Mouse (Mus musculus) lung, adult 2 months (tissue): Measurements from ENCODE around the gene Tnpo1. TPM values are rescaled to one million over a fixed set of nuclear protein-coding genes. Genes with fewer than 3 reads are reported as not detected.
"Not testable (repeated sequence)": the region's sequence is repeated elsewhere in the genome, so short reads cannot be mapped to it uniquely, and the experiment has no call there.

ENCODE experiments used
- DNase-seq: peaks from one replicate; pipeline ENCODE4 v3.0.0; 2022
- H3K4me1 ChIP-seq: fragments of 200-500 bp; 2 replicates; pipeline ENCODE4 v1.6.1; 2011; ENCODE audit warnings: low read length; ENCODE audit not compliant: control insufficient read depth, insufficient read depth
- H3K4me3 ChIP-seq: fragments of 200-500 bp; replicated peaks from 2 replicates; pipeline ENCODE3; 2011; ENCODE audit warnings: low read depth, mild to moderate bottlenecking, control low read depth, low read length; ENCODE audit errors: extremely low read depth
- CTCF ChIP-seq: fragments of 200-500 bp; IDR thresholded peaks from 2 replicates; pipeline ENCODE4 v1.5.1; 2011; ENCODE audit warnings: mild to moderate bottlenecking, low read length, control low read depth; ENCODE audit not compliant: insufficient read depth
- POLR2A ChIP-seq: fragments of 200-500 bp; IDR thresholded peaks from 2 replicates; pipeline ENCODE4 v1.6.1; 2011; ENCODE audit warnings: low read depth, mild to moderate bottlenecking, control low read depth, low read length, borderline replicate concordance; ENCODE audit errors: extremely low read depth
- WGBS: fragments of 180-500 bp; shearing (Covaris S2); methylation state at CpG from one replicate; pipeline ENCODE4 v1.1.7; 2018; 5-methylcytosine and 5-hydroxymethylcytosine counted together
- polyA plus RNA-seq: library from polyadenylated mRNA; depleted of rRNA; stranded (reverse); fragments of >200 nt; gene quantifications from 2 replicates; pipeline ENCODE4 v1.2.3, GENCODE M21; 2012

Tnpo1 gene
- polyA plus RNA-seq, 1 experiment, result 19.6 TPM

GRCm38 (mm10) chr13:98834723-98835122 is 91.5 kb downstream of the Tnpo1 start:
- H3K4me3 ChIP-seq, result no peak overlapping the region
- no peaks in the 10 kb centered on the region for H3K4me1 ChIP-seq
- DNase-seq, result no peak
- WGBS, result 86% methylated on average over 3 of the region's 3 CpGs
- no peak for TF ChIP-seq POLR2A
- TF ChIP-seq CTCF, result no peak

GRCm38 (mm10) chr13:98834199-98834598 is 92.0 kb downstream of the Tnpo1 start:
- Histone ChIP-seq H3K4me1 (no peaks in the 10 kb centered on the region), H3K4me3 (no peak overlapping the region)
- WGBS, result 37% methylated on average over 1 of the region's 1 CpGs
- TF ChIP-seq CTCF, result no peak
- TF ChIP-seq POLR2A, result no peak
- DNase-seq, result no peak

DNA sequence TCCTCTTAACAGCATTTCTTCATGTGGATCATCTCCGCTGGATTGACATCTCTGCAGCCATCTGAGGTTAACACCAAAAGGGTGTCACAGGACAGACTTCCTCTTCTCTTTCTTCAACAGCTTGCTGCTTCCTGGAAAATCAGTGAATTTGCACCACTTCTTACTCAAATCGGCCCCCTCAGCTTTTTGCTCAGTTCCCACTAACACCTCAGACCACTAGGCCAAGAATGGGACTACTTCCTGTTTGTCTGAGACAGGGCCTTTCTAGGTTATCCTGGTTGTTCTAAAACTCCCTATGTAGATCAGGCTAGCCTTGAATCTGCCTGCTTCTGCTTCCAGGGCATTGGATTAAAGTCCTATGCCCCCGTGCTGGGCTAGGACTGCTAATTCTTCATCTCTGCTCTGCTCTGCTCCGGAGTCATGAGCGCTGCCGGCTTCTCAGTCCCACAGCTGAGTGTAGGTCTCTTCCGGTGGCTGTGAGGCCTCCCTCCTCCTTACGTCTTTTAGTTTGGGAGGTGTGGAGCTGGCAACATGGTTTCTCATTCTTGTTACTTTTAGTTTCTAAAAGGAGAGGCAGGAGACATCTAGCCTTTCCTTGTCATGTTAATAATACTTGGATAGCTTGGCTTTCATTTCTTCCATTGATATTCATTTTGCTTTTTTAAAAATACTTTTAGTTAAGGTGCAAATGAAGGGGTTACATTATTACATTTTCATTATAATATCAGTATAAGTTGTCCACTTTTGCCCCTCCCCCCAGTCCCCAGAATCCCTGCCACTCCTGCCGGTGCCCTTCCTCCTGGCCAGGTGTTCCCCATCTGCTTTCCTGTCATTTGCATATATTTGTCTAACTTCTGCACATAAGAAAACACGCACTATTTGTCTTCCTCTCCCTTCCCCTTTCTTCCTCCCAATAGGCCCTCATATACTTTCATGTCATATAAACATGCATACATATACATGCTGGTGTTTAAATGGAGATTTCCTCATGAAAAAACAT is 93.4 kb downstream of the Tnpo1 start:
- H3K4me1 ChIP-seq, result no peaks in the 10 kb centered on the region
- no peak for TF ChIP-seq CTCF
- no peak for TF ChIP-seq POLR2A
- 64% methylated on average over 10 of the region's 10 CpGs for WGBS
- no peak for DNase-seq
- H3K4me3 ChIP-seq, result no peak overlapping the region

DNA sequence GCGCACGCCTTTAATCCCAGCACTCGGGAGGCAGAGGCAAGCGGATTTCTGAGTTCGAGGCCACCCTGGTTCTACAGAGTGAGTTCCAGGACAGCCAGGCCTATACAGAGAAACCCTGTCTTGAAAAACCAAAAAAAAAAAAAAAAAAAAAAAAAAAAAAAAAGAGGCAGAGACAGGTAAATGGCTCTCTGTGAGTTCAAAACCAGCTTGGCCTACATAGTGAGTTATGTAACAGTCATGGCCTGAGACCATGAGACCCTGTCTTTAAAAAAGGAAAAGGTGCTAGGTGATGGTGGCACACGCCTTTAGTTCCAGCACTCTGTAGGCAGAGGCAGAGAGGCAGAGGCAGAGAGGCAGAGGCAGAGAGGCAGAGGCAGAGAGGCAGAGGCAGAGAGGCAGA is 97.2 kb downstream of the Tnpo1 start:
- not testable (repeated sequence) for H3K4me3 ChIP-seq, DNase-seq, H3K4me1 ChIP-seq
- 96% methylated on average over 6 of the region's 6 CpGs for WGBS

GRCm38 (mm10) chr13:98825574-98825973 is 100.6 kb downstream of the Tnpo1 start:
- WGBS, result 80% methylated on average over 4 of the region's 4 CpGs
- Histone ChIP-seq H3K4me3 (no peak overlapping the region), H3K4me1 (no peaks in the 10 kb centered on the region)
- no peak for TF ChIP-seq CTCF
- no peak for TF ChIP-seq POLR2A
- no peak for DNase-seq

DNA sequence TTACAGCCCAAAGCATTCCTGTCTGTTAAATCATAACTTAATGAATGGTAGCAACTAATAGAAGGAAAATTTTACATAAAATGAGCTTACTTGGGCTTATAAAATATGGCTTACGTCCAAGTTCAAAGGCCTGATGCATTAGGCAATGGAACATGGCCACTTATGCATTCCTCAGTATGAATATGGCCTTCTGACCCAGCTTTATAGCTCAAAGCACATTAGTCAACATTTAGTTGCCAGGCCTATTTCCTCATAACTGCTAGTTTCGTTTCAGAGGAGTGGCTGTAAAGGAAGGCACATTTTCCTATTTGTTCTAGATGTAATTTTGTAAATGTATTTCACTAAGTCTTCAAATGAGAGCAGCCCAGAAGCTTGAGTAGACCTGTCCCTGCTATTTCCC is 107.1 kb downstream of the Tnpo1 start:
- DNase-seq, result no peak
- WGBS, result 35% methylated on average over 2 of the region's 2 CpGs
- TF ChIP-seq POLR2A, result no peak
- TF ChIP-seq CTCF, result no peak
- H3K4me3 ChIP-seq, result no peak overlapping the region
- peaks cover 10% of the 10 kb centered on the region for H3K4me1 ChIP-seq

DNA sequence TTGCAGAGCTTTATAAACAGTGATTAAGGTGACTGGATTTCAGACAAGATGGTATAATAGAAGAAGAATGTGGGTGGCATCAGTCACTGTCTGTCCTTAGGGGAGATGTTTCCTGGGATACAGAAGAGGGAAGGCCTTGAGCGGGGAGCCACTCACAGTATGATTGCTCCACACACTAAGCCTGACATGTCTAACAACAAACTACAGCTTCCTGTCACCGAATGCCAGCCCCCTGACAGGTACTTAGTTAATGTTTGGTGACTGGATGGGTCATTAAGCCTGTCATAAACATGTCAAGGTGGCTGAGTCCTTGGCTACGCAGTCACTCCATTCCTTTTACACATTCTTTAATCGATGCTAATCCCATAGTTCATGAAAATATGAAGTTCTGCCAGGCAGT is 108.0 kb downstream of the Tnpo1 start:
- no peak for DNase-seq
- Histone ChIP-seq H3K4me3 (no peak overlapping the region), H3K4me1 (peaks cover 13% of the 10 kb centered on the region)
- TF ChIP-seq CTCF, result no peak
- no peak for TF ChIP-seq POLR2A
- 64% methylated on average over 4 of the region's 4 CpGs for WGBS

DNA sequence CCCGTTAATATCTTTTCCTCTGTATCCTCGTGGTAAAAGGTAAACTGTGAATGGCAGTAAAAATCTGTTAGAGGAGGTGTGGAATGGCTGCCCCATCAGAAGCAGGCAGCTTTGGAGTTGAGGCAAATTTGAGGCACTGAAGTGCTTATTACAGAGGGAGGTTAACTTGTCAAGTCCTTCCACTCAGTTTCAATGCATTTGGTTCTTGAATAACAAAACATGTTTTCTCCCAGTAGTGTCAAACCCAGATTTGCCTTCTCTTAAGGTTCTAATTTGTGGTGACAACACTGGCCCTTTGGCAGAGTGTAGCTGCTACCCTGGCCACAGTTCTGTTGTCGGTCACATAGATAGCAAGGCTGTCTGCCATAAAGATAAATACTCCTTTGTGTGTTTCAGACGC is 108.4 kb downstream of the Tnpo1 start:
- Histone ChIP-seq H3K4me1 (peaks cover 16% of the 10 kb centered on the region), H3K4me3 (no peak overlapping the region)
- WGBS, result 70% methylated on average over 4 of the region's 4 CpGs
- TF ChIP-seq CTCF, result no peak
- no peak for TF ChIP-seq POLR2A
- DNase-seq, result no peak

DNA sequence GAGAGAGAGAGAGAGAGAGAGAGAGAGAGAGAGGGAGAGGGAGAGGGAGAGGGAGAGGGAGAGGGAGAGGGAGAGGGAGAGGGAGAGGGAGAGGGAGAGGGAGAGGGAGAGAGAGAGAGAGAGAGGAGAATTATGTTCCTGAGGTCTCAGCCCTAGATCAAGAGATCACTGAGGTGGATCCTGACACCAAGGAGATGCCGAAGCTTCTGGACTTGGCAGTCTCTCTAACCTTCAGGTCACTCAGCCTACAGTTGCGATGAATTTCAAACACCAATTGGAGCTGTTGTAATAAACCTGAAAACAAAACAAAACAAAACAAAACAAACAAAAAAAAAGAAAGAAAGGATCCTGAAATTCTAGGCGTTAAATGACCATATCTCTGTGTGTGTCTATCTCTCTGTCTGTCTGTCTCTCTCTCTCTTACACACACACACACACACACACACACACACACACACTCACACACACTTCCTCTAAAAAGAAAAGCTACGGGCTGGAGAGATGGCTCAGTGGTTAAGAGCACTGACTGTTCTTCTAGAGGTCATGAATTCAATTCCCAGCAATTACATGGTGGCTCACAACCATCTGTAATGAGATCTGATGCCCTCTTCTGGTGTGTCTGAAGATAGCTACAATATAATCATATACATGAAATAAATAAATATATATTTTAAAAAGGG is 109.1 kb downstream of the Tnpo1 start:
- not testable (repeated sequence) for DNase-seq, H3K4me3 ChIP-seq
- 47% methylated on average over 4 of the region's 4 CpGs for WGBS
- H3K4me1 ChIP-seq, result peaks cover 20% of the 10 kb centered on the region

DNA sequence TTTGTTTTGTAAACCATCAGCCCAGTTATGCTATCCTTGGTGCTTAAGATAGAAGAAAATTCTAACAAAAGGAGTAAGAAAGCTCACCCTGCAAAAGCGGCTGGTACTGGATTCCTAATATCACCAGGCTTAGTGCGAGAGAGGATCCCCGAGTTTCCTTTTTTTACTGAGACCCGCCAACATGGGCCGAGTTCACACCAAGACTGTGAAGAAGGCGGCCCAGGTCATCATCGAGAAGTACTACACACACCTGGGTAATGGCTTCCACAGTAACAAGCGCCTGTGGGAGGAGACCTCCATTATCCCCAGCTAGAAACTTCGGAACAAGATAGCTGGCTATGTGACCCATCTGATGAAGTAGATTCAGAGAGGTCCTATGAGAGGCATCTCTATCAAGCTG is 109.6 kb downstream of the Tnpo1 start:
- Histone ChIP-seq H3K4me1 (peaks cover 20% of the 10 kb centered on the region), H3K4me3 (no peak overlapping the region)
- WGBS, result 86% methylated on average over 9 of the region's 9 CpGs
- no peak for TF ChIP-seq POLR2A
- TF ChIP-seq CTCF, result no peak
- DNase-seq, result no peak
